Mouse (Mus musculus) ES-E14 (cell line): ENCODE measurements at regions not wholly inside any gene's neighbourhood (a gene's known extent, or its start where the extent isn't known, plus 50 kb on each side); places are given as distances from the start of the nearest gene placed in this dataset.
"Not testable (repeated sequence)": the region's sequence is repeated elsewhere in the genome, so short reads cannot be mapped to it uniquely, and the experiment has no call there.

Experiments used
- DNase-seq: peaks from one replicate; pipeline ENCODE4 v3.0.0-alpha.2; 2013; ENCODE audit warnings: low read depth, low spot score
- H3K27ac ChIP-seq: 2 replicates; pipeline ENCODE4 v1.5.1; 2012; ENCODE audit warnings: low read depth, mild to moderate bottlenecking, low read length, moderate library complexity, mixed read lengths; ENCODE audit not compliant: poor library complexity, insufficient read depth, severe bottlenecking
- H3K36me3 ChIP-seq: 2 replicates; pipeline ENCODE4 v1.6.1; 2012; ENCODE audit warnings: mild to moderate bottlenecking, low read length, moderate library complexity, mixed read lengths; ENCODE audit not compliant: control insufficient read depth, poor library complexity, insufficient read depth, severe bottlenecking
- H3K4me1 ChIP-seq, 2 experiments: fragments of 150-350 bp in 1 of 2; sonication (generic) in 1 of 2; 2 replicates each; pipeline ENCODE4 v1.6.1; 2012; ENCODE audit warnings: low read length in 2 of 2, mild to moderate bottlenecking in 1 of 2, mixed read lengths in 1 of 2; ENCODE audit not compliant: control insufficient read depth in 2 of 2, insufficient read depth in 2 of 2, poor library complexity in 1 of 2
- H3K4me3 ChIP-seq, 2 experiments: fragments of 150-350 bp in 1 of 2; sonication (generic) in 1 of 2; 2 replicates each; pipeline ENCODE4 v1.5.1; 2012; ENCODE audit warnings: low read length in 2 of 2, low read depth in 1 of 2, mild to moderate bottlenecking in 1 of 2, mixed read lengths in 1 of 2; ENCODE audit not compliant: insufficient read depth in 1 of 2, poor library complexity in 1 of 2, severe bottlenecking in 1 of 2
- H3K9ac ChIP-seq: 2 replicates; pipeline ENCODE4 v1.6.1; 2012; ENCODE audit warnings: low read depth, mild to moderate bottlenecking, low read length, mixed read lengths; ENCODE audit not compliant: poor library complexity, insufficient read depth, severe bottlenecking
- H3K9me3 ChIP-seq: fragments of 150-350 bp; sonication (generic); 2 replicates; pipeline ENCODE4 v1.6.1; 2012; ENCODE audit warnings: low read depth, mild to moderate bottlenecking, low read length; ENCODE audit not compliant: control insufficient read depth, insufficient read depth
- CHD2 ChIP-seq: IDR thresholded peaks from 2 replicates; pipeline ENCODE4 v1.6.1; 2014; ENCODE audit warnings: mild to moderate bottlenecking, low read depth, low read length, inconsistent platforms
- HCFC1 ChIP-seq: IDR thresholded peaks from 2 replicates; pipeline ENCODE4 v1.6.1; 2012; ENCODE audit warnings: low read length, inconsistent platforms, borderline replicate concordance; ENCODE audit not compliant: insufficient read depth
- MAFK ChIP-seq: IDR thresholded peaks from 2 replicates; pipeline ENCODE4 v1.6.1; 2014; ENCODE audit warnings: mild to moderate bottlenecking, low read depth, low read length, inconsistent platforms; ENCODE audit not compliant: insufficient read depth
- ZC3H11A ChIP-seq: IDR thresholded peaks from 2 replicates; pipeline ENCODE4 v1.6.1; 2012; ENCODE audit warnings: low read depth, mild to moderate bottlenecking, inconsistent platforms, low read length, borderline replicate concordance
- ZNF384 ChIP-seq: IDR thresholded peaks from 2 replicates; pipeline ENCODE4 v1.6.1; 2012; ENCODE audit warnings: low read depth, low read length, inconsistent platforms
- in situ Hi-C, 2 experiments: fragments of 600-800 bp; cut with MboI; formaldehyde crosslinking; loops; one replicate each; pipeline ENCODE4 v1.15.1; 2025; ENCODE audit warnings: low sequenced_read_pairs in 2 of 2, inconsistent platforms in 1 of 2; ENCODE audit not compliant: unreplicated experiment in 2 of 2

DNA sequence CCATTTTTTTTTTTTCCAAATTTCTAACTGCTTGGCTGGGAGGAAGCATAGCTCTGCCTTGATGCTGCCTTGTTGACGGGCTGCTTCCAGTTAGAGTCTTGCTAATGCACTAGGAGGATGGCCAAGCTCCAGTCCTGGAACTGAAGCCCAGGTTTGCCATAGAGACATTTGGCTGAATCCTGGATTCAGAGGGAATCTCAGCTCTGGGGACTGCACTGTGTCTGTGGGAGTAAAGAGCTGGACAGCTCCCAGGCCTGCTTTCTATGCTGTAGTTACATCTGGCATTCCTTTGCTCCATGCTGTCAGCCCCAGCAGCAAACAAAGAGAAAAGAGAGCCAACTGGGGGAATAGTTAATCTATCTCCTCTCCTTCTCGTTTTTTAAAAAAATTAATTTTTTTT lies 392.5 kb upstream of the Stxbp6 start:
- H3K4me3 ChIP-seq: no peak overlapping the region
- no peaks in the 10 kb centered on the region for H3K4me1 ChIP-seq
- in situ Hi-C loops: no loop called here
- H3K36me3 ChIP-seq: no peaks in the 10 kb centered on the region
- no peak overlapping the region for H3K27ac ChIP-seq
- no peaks in the 10 kb centered on the region for H3K9me3 ChIP-seq
- TF ChIP-seq MAFK (no peak), ZC3H11A (no peak), CHD2 (no peak), ZNF384 (no peak), HCFC1 (no peak)
- no peak for DNase-seq
- no peak overlapping the region for H3K9ac ChIP-seq

DNA sequence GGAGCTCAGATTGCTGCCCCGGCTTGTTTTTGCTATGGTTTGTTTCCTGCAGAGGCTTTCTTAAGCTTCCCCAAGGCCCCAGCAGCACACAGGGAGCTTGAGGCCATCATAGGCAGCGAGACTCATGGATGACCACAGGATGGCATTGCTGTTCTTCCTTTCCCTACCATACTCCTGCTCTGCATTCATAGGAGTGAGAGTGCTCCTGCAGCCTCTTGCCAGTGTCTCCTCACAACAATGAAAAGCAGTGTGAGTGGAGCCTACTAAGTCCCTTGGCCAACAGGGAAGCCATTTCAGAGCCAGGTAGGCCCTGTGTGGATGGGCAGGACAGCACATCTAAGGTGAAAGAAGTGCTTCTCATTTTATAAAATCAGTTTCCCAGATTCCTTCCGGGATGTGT lies 391.6 kb upstream of the Stxbp6 start:
- Histone ChIP-seq H3K9ac (no peak overlapping the region), H3K4me3 (no peak overlapping the region), H3K9me3 (no peaks in the 10 kb centered on the region), H3K4me1 (no peaks in the 10 kb centered on the region), H3K36me3 (no peaks in the 10 kb centered on the region), H3K27ac (no peak overlapping the region)
- TF ChIP-seq ZNF384: no peak
- no peak for TF ChIP-seq HCFC1
- TF ChIP-seq ZC3H11A: no peak
- no peak for TF ChIP-seq MAFK
- TF ChIP-seq CHD2: no peak
- no peak for DNase-seq
- in situ Hi-C loops: no loop called here

DNA sequence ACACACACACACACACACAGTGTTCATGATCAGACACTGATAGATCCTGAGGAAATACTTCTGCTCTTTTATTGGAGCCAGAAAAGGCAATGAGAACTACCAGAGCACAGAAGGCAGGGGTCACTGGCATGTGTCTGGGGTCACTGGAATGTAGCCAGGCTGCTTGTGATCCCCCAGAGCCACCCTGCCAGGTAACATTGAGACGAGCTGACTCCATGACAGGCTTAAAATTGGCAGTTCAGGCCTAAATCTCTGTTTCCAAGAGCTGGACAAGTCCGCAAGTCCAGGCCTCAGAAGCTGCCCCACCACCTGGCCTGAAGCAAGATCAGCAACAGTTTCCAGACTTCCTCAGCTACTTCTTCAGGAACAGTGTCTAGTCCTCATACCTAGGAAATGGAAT lies 390.4 kb upstream of the Stxbp6 start:
- H3K9ac ChIP-seq: no peak overlapping the region
- H3K36me3 ChIP-seq: no peaks in the 10 kb centered on the region
- in situ Hi-C loops: no loop called here
- DNase-seq: no peak
- no peak overlapping the region for H3K4me3 ChIP-seq
- no peaks in the 10 kb centered on the region for H3K4me1 ChIP-seq
- no peaks in the 10 kb centered on the region for H3K9me3 ChIP-seq
- no peak overlapping the region for H3K27ac ChIP-seq
- TF ChIP-seq ZC3H11A (no peak), CHD2 (no peak), HCFC1 (no peak), ZNF384 (no peak), MAFK (no peak)

DNA sequence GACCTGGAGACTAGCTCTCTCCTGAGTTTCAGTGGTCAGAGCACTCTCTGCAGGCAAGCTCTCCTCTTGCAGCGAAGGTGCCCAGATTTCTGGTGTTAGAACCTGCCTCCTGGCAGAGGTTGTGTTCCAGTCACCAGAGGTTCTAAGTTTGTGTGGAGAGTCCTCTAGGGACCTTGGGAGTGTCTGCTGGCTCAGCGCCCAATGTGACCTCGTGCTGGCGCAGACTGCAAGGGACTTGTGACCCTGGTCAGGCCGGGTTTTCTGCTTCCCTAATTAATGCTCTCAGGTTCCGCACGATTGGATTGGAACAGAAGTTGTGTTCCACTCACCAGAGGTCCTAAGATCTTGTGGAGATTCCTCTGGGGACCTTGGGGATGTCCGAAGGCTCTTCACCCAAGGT lies 384.2 kb upstream of the Stxbp6 start:
- DNase-seq, H3K4me3 ChIP-seq, H3K9ac ChIP-seq, H3K9me3 ChIP-seq, H3K4me1 ChIP-seq, H3K36me3 ChIP-seq, in situ Hi-C loops, H3K27ac ChIP-seq: not testable (repeated sequence)

DNA sequence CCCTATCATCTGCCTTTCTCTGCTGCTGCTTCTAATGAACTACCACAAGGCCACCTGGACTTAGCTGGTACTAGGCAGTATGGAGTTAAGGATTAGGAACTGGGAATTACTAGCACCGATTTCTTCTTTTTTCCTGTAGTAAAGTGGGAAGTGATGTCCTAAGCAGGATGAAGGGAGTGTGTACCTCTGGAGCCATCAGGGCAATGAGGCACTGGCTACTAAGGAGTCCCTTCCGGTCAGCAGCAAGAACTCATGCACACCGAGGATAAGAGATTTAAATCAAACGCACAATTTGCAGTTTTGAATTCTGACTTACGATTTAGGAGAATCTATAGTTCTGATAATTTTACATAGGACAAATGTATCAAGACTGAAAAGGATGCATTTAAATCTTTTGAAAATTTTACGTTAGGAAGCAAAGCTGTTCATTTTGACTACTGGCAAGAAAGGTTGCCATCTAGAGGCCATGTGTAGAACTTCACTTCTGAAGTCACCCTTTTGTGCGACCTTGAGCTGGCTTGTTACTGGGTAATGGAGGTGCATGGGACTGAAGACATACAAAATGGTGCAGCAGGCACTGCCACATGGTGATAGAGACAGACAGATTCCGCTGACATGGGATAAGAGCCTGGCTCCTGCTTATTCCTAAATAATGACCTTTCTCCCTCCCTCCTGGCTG lies 369.1 kb upstream of the Stxbp6 start:
- H3K9me3 ChIP-seq: no peaks in the 10 kb centered on the region
- H3K9ac ChIP-seq: no peak overlapping the region
- no peak overlapping the region for H3K4me3 ChIP-seq
- in situ Hi-C loops: no loop called here
- TF ChIP-seq CHD2 (no peak), ZC3H11A (peak; percentile 73)
- no peaks in the 10 kb centered on the region for H3K4me1 ChIP-seq
- H3K36me3 ChIP-seq: no peaks in the 10 kb centered on the region
- peak; percentile 40 for DNase-seq
- H3K27ac ChIP-seq: no peak overlapping the region
